Mouse (Mus musculus): ENCODE data around the gene Scn4b. TPM values are rescaled to one million over a fixed set of nuclear protein-coding genes. Genes with fewer than 3 reads are reported as not detected.
A peak's percentile ranks its signal among the peaks of the same experiment; 100 is the strongest.

Gene Scn4b
- polyA plus RNA-seq, 1 experiment: not detected

GRCm38 (mm10) chr9:45122209-45122761, 15.9 kb upstream of the Scn4b start:
- TF ChIP-seq GATA1 (IDR thresholded peaks at IDR 0.05; ENCODE audit: borderline replicate concordance, low read length) (no peak), FLI1 (IDR thresholded peaks at IDR 0.05; ENCODE audit: low read length) (no peak)
- peaks cover 93% of the 10 kb centered on the region for H3K27me3 ChIP-seq (replicated peaks)
- no peaks in the 10 kb centered on the region for H3K36me3 ChIP-seq (replicated peaks; ENCODE audit: low read length)
- peaks cover 28% of the 10 kb centered on the region for H3K4me1 ChIP-seq
- peak overlapping the region; percentile 67 for H3K4me3 ChIP-seq (replicated peaks)
- H3K9me3 ChIP-seq: no peaks in the 10 kb centered on the region

GRCm38 (mm10) chr9:45125211-45125610, 13.0 kb upstream of the Scn4b start:
- no peaks in the 10 kb centered on the region for H3K9me3 ChIP-seq
- H3K4me1 ChIP-seq: peaks cover 23% of the 10 kb centered on the region
- H3K4me3 ChIP-seq (replicated peaks): no peak overlapping the region
- TF ChIP-seq GATA1 (IDR thresholded peaks at IDR 0.05; ENCODE audit: borderline replicate concordance, low read length) (no peak), FLI1 (IDR thresholded peaks at IDR 0.05; ENCODE audit: low read length) (no peak)
- H3K36me3 ChIP-seq (replicated peaks; ENCODE audit: low read length): no peaks in the 10 kb centered on the region
- peaks cover 91% of the 10 kb centered on the region for H3K27me3 ChIP-seq (replicated peaks)

GRCm38 (mm10) chr9:45126941-45127340, 11.3 kb upstream of the Scn4b start:
- TF ChIP-seq GATA1 (IDR thresholded peaks at IDR 0.05; ENCODE audit: borderline replicate concordance, low read length) (no peak), FLI1 (IDR thresholded peaks at IDR 0.05; ENCODE audit: low read length) (no peak)
- Histone ChIP-seq H3K36me3 (replicated peaks; ENCODE audit: low read length) (no peaks in the 10 kb centered on the region), H3K27me3 (replicated peaks) (peaks cover 92% of the 10 kb centered on the region), H3K9me3 (no peaks in the 10 kb centered on the region), H3K4me3 (replicated peaks) (no peak overlapping the region), H3K4me1 (peaks cover 18% of the 10 kb centered on the region)

- Histone ChIP-seq H3K4me1 (peaks cover 12% of the 10 kb centered on the region), H3K9me3 (no peaks in the 10 kb centered on the region), H3K27me3 (replicated peaks) (peaks cover 93% of the 10 kb centered on the region), H3K36me3 (replicated peaks; ENCODE audit: low read length) (no peaks in the 10 kb centered on the region), H3K4me3 (replicated peaks) (no peak overlapping the region)
- TF ChIP-seq FLI1 (IDR thresholded peaks at IDR 0.05; ENCODE audit: low read length) (no peak), GATA1 (IDR thresholded peaks at IDR 0.05; ENCODE audit: borderline replicate concordance, low read length) (no peak)
Measured at GRCm38 (mm10) chr9:45130119-45130518, 8.1 kb upstream of the Scn4b start.

GRCm38 (mm10) chr9:45133484-45134310, 4.5 kb upstream of the Scn4b start:
- no peak overlapping the region for H3K4me3 ChIP-seq (replicated peaks)
- H3K4me1 ChIP-seq: peaks cover 8% of the 10 kb centered on the region
- peaks cover 99% of the 10 kb centered on the region for H3K27me3 ChIP-seq (replicated peaks)
- no peaks in the 10 kb centered on the region for H3K9me3 ChIP-seq
- H3K36me3 ChIP-seq (replicated peaks; ENCODE audit: low read length): no peaks in the 10 kb centered on the region
- no peak for TF ChIP-seq GATA1 (IDR thresholded peaks at IDR 0.05; ENCODE audit: borderline replicate concordance, low read length)
- no peak for TF ChIP-seq FLI1 (IDR thresholded peaks at IDR 0.05; ENCODE audit: low read length)

- Histone ChIP-seq H3K9me3 (no peaks in the 10 kb centered on the region), H3K4me1 (peaks cover 9% of the 10 kb centered on the region), H3K36me3 (replicated peaks; ENCODE audit: low read length) (no peaks in the 10 kb centered on the region), H3K4me3 (replicated peaks) (no peak overlapping the region), H3K27me3 (replicated peaks) (peaks cover 100% of the 10 kb centered on the region)
- no peak for TF ChIP-seq FLI1 (IDR thresholded peaks at IDR 0.05; ENCODE audit: low read length)
Measured at GRCm38 (mm10) chr9:45136442-45137169, 1.6 kb upstream of the Scn4b start.

GRCm38 (mm10) chr9:45139082-45139481, 887 bp downstream of the Scn4b start:
- Histone ChIP-seq H3K4me1 (peaks cover 9% of the 10 kb centered on the region), H3K36me3 (replicated peaks; ENCODE audit: low read length) (no peaks in the 10 kb centered on the region), H3K4me3 (replicated peaks) (no peak overlapping the region), H3K27me3 (replicated peaks) (peaks cover 99% of the 10 kb centered on the region), H3K9me3 (no peaks in the 10 kb centered on the region)
- TF ChIP-seq FLI1 (IDR thresholded peaks at IDR 0.05; ENCODE audit: low read length): no peak

- peaks cover 19% of the 10 kb centered on the region for H3K4me1 ChIP-seq
- no peaks in the 10 kb centered on the region for H3K36me3 ChIP-seq (replicated peaks; ENCODE audit: low read length)
- TF ChIP-seq GATA1 (IDR thresholded peaks at IDR 0.05; ENCODE audit: borderline replicate concordance, low read length): no peak
- no peak for TF ChIP-seq FLI1 (IDR thresholded peaks at IDR 0.05; ENCODE audit: low read length)
- H3K4me3 ChIP-seq (replicated peaks): no peak overlapping the region
- peaks cover 99% of the 10 kb centered on the region for H3K27me3 ChIP-seq (replicated peaks)
- no peaks in the 10 kb centered on the region for H3K9me3 ChIP-seq
Measured at GRCm38 (mm10) chr9:45140945-45141344, 2.8 kb downstream of the Scn4b start.

- Histone ChIP-seq H3K4me3 (replicated peaks) (no peak overlapping the region), H3K9me3 (no peaks in the 10 kb centered on the region), H3K36me3 (replicated peaks; ENCODE audit: low read length) (no peaks in the 10 kb centered on the region), H3K4me1 (peaks cover 22% of the 10 kb centered on the region), H3K27me3 (replicated peaks) (peaks cover 98% of the 10 kb centered on the region)
- TF ChIP-seq FLI1 (IDR thresholded peaks at IDR 0.05; ENCODE audit: low read length): no peak
- TF ChIP-seq GATA1 (IDR thresholded peaks at IDR 0.05; ENCODE audit: borderline replicate concordance, low read length): no peak
Measured at GRCm38 (mm10) chr9:45142686-45143085, 4.5 kb downstream of the Scn4b start.

Data from megakaryocyte, embryonic 14.5 days (primary cell).